Mouse (Mus musculus) CD4-positive, CD25-positive, alpha-beta regulatory T cell, adult 2 months (primary cell): Measurements from ENCODE around the gene Fpr-rs7.

Experiments
- DNase-seq: peaks from one replicate; pipeline ENCODE4 v3.0.0-alpha.2; 2012; ENCODE audit warnings: low read depth, low spot score

Fpr-rs7 gene

DNA sequence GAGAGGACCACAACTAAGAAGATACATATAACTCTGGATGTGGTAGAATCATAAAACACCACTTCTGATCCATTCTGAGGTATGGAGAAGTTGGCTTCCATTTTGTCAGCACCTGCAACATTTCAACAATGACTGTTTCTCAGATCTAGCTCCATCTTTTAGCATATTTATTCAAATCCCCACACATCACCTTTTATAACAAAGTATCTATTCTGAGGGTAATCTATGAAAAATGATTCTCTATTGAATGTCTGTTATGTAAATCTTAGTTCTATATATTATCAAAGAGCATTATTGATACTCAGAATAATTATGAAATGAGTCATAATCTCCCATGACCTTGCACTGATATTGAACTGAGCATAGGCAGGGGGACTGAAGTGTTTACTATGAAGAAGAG is at the start of gene Fpr-rs7:
Gene Fpr-rs7 (minus strand): TSS at position 101 of the 400 bp plus-strand sequence.
- DNase-seq, result no peak

DNA sequence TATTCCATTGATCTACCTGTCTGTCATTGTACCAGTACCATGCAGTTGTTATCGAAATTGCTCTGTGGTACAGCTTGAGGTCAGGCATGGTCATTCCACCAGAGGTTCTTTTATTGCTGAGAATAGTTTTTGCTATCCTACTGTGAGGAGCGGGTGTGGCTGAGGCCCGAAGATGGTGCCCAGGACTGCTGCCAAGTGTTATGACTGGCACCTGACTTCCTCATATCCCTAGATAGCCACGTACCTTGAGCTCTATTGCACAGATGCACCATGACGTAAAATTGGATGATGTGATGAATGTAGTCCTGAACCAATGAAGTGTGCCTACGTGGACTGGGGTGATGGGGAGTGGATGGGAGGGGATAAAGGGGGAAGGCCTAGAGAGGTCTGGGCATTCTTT is 39.9 kb downstream of the Fpr-rs7 start:
- DNase-seq, result no peak

DNA sequence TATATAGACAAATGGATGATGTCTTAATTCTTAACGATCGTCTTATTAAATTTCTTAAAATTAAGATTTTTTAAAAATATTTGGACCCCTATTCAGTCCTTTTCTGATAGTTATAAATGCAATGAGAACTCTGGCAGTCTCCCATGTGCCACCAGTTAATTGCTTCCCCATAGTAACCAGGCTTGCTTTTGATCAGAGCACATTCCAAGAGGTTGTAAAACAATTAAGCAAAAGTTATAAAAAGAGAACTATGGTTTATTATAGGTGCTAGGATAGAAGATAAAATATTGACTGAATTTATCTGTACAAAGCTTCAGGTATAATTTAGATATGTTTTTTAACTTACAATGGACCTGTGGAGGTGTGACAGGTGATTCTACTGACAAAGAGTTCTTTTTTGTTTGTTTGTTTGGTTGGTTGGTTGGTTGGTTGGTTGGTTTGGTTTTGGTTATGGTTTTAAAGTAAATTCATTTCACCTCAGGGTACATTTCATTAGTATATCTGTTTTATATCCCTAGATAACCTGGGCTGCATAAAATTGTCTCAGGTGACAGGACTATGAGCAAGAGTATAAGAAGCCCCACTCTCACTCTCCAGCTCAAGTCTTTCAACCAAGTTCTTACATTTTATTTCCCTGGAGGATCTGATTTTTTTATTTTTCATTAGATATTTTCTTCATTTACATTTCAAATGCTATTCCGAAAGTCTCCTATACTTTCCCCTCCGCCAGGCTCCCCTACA is 42.2 kb downstream of the Fpr-rs7 start:
- DNase-seq, result no peak
